Mouse (Mus musculus): ENCODE results near the gene Hoxa6. TPM values are rescaled to one million over a fixed set of nuclear protein-coding genes. Genes with fewer than 3 reads are reported as not detected.

The Hoxa6 gene
- polyA plus RNA-seq, 1 experiment from 2014 or later: 0.33 TPM

DNA sequence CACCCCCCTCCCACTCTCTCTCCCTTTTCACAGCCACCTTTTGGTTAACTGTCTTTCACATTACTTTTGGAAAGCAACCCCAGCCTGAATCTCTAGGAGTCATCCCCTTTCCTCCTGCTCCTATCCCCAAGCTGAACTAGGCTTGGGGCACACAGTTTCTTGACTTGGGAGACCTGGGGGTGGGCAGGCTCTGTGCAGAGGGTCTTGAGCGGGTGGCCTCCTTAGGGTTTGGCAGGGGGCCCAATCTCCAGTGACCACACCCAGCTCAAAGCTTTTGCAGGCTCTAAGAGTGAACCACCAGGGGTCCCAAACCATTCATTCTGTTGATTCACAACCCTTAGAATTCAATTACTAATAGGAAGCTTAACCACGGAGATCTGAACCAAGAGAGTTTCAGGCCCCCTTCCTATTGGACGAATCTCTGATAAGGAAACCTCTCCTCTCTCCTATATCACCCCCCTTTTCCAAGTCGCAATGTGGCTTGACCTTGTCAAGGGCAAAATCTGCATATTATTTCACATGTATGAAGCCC lies 34.3 kb upstream of the Hoxa6 start:
- TF ChIP-seq EP300 (optimal IDR thresholded peaks at IDR 0.05): no peak
- no peak for TF ChIP-seq CTCF (IDR thresholded peaks at IDR 0.05; ENCODE audit: low read depth)
- Histone ChIP-seq H3K27me3 (ENCODE audit: control insufficient read depth, insufficient read depth, low read length) (peaks cover 57% of the 10 kb centered on the region), H3K9ac (ENCODE audit: low read length) (no peak overlapping the region), H3K4me2 (replicated peaks; ENCODE audit: low read depth) (no peak overlapping the region), H3K4me1 (replicated peaks; ENCODE audit: control insufficient read depth, insufficient read depth) (no peaks in the 10 kb centered on the region), H3K27ac (replicated peaks) (no peak overlapping the region), H3K4me3 (ENCODE audit: low read depth, low read length) (no peak overlapping the region), H3K9me3 (ENCODE audit: control insufficient read depth, low read length) (no peaks in the 10 kb centered on the region), H3K36me3 (ENCODE audit: control insufficient read depth, insufficient read depth, low read length) (no peaks in the 10 kb centered on the region)
- 3% methylated on average over 4 of the region's 4 CpGs for WGBS
- no peak for DNase-seq (ENCODE audit: low spot score)
- no peak for ATAC-seq (ENCODE audit: low FRiP score, low TSS enrichment)

GRCm38 (mm10) chr6:52241001-52241621 lies 32.6 kb upstream of the Hoxa6 start:
- H3K27ac ChIP-seq (replicated peaks): no peak overlapping the region
- DNase-seq (ENCODE audit: low spot score) (no peak), ATAC-seq (ENCODE audit: low FRiP score, low TSS enrichment) (no peak)
- no peaks in the 10 kb centered on the region for H3K4me1 ChIP-seq (replicated peaks; ENCODE audit: control insufficient read depth, insufficient read depth)
- no peak overlapping the region for H3K4me2 ChIP-seq (replicated peaks; ENCODE audit: low read depth)
- H3K9ac ChIP-seq (ENCODE audit: low read length): no peak overlapping the region
- 8% methylated on average over 9 of the region's 9 CpGs for WGBS
- no peak for TF ChIP-seq EP300 (optimal IDR thresholded peaks at IDR 0.05)
- no peak for TF ChIP-seq CTCF (IDR thresholded peaks at IDR 0.05; ENCODE audit: low read depth)
- no peak overlapping the region for H3K4me3 ChIP-seq (ENCODE audit: low read depth, low read length)
- H3K27me3 ChIP-seq (ENCODE audit: control insufficient read depth, insufficient read depth, low read length): peaks cover 64% of the 10 kb centered on the region
- no peaks in the 10 kb centered on the region for H3K36me3 ChIP-seq (ENCODE audit: control insufficient read depth, insufficient read depth, low read length)
- H3K9me3 ChIP-seq (ENCODE audit: control insufficient read depth, low read length): no peaks in the 10 kb centered on the region

DNA sequence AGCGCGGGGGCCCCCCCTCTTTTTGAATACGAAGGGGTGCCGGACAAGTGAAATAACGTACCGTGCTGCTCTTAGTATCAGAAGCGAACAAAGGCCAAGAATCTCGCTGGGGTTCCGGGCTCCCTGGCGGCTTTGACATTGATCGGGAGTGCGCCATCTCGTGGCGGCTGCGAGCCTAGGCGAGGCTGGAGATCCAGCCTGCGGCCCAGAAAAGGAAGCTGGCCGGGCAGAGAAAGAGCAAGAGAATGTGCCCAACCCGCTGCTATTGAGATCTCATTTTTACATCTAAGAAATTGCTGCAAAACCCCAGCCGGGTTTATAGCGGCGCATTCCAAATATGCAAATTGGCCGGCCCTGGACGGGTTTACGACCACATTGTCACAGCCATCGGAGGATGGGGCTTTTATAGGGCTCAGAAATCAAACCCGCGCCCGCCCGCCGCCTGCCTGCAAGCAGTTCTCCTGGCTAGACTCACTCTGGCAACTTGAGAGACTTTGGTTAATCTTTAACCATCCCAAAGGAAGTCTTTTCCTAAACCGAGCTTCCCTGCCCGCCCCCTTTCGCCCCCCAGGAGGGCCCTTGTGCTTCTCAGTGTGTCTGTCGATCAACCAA lies 32.0 kb upstream of the Hoxa6 start, which contains the start of gene Hoxa10:
Hoxa10 (minus strand) TSS at position 466 of the 612 bp plus-strand sequence.
- DNase-seq (ENCODE audit: low spot score) (peak; percentile 81), ATAC-seq (ENCODE audit: low FRiP score, low TSS enrichment) (peak; percentile 67)
- H3K4me1 ChIP-seq (replicated peaks; ENCODE audit: control insufficient read depth, insufficient read depth): no peaks in the 10 kb centered on the region
- no peak within 1 kb of the TSS for H3K4me2 ChIP-seq (replicated peaks; ENCODE audit: low read depth)
- TF ChIP-seq EP300 (optimal IDR thresholded peaks at IDR 0.05): no peak
- TF ChIP-seq CTCF (IDR thresholded peaks at IDR 0.05; ENCODE audit: low read depth): peak; percentile 84
- no peak within 1 kb of the TSS for H3K4me3 ChIP-seq (ENCODE audit: low read depth, low read length)
- H3K9me3 ChIP-seq (ENCODE audit: control insufficient read depth, low read length): no peaks in the 10 kb centered on the region
- WGBS: 3% methylated on average over 35 of the region's 35 CpGs
- H3K9ac ChIP-seq (ENCODE audit: low read length): no peak within 1 kb of the TSS
- peaks cover 61% of the 10 kb centered on the region for H3K27me3 ChIP-seq (ENCODE audit: control insufficient read depth, insufficient read depth, low read length)
- H3K27ac ChIP-seq (replicated peaks): no peak within 1 kb of the TSS
- no peaks in the 10 kb centered on the region for H3K36me3 ChIP-seq (ENCODE audit: control insufficient read depth, insufficient read depth, low read length)

- ATAC-seq (ENCODE audit: low FRiP score, low TSS enrichment) (no peak), DNase-seq (ENCODE audit: low spot score) (no peak)
- Histone ChIP-seq H3K9me3 (ENCODE audit: control insufficient read depth, low read length) (no peaks in the 10 kb centered on the region), H3K27ac (replicated peaks) (no peak overlapping the region), H3K9ac (ENCODE audit: low read length) (no peak overlapping the region), H3K4me1 (replicated peaks; ENCODE audit: control insufficient read depth, insufficient read depth) (no peaks in the 10 kb centered on the region), H3K4me3 (ENCODE audit: low read depth, low read length) (no peak overlapping the region), H3K36me3 (ENCODE audit: control insufficient read depth, insufficient read depth, low read length) (no peaks in the 10 kb centered on the region), H3K4me2 (replicated peaks; ENCODE audit: low read depth) (no peak overlapping the region), H3K27me3 (ENCODE audit: control insufficient read depth, insufficient read depth, low read length) (peaks cover 62% of the 10 kb centered on the region)
- 5% methylated on average over 30 of the region's 30 CpGs for WGBS
- no peak for TF ChIP-seq CTCF (IDR thresholded peaks at IDR 0.05; ENCODE audit: low read depth)
- TF ChIP-seq EP300 (optimal IDR thresholded peaks at IDR 0.05): no peak
Observed at GRCm38 (mm10) chr6:52239625-52240388, 31.3 kb upstream of the Hoxa6 start.

- Histone ChIP-seq H3K4me1 (replicated peaks; ENCODE audit: control insufficient read depth, insufficient read depth) (no peaks in the 10 kb centered on the region), H3K4me3 (ENCODE audit: low read depth, low read length) (no peak overlapping the region), H3K36me3 (ENCODE audit: control insufficient read depth, insufficient read depth, low read length) (no peaks in the 10 kb centered on the region), H3K9ac (ENCODE audit: low read length) (no peak overlapping the region), H3K27me3 (ENCODE audit: control insufficient read depth, insufficient read depth, low read length) (peaks cover 64% of the 10 kb centered on the region), H3K4me2 (replicated peaks; ENCODE audit: low read depth) (no peak overlapping the region), H3K9me3 (ENCODE audit: control insufficient read depth, low read length) (no peaks in the 10 kb centered on the region), H3K27ac (replicated peaks) (no peak overlapping the region)
- ATAC-seq (ENCODE audit: low FRiP score, low TSS enrichment) (no peak), DNase-seq (ENCODE audit: low spot score) (no peak)
- TF ChIP-seq CTCF (IDR thresholded peaks at IDR 0.05; ENCODE audit: low read depth): no peak
- TF ChIP-seq EP300 (optimal IDR thresholded peaks at IDR 0.05): no peak
- WGBS: 8% methylated on average over 7 of the region's 7 CpGs
Observed at GRCm38 (mm10) chr6:52238976-52239375, 30.5 kb upstream of the Hoxa6 start.
